Mouse (Mus musculus) yolk sac, embryonic 10.5 days (tissue): ENCODE data around the gene Mrpl52.

Experiments used
- DNase-seq: peaks from one replicate; pipeline ENCODE4 v3.0.0-alpha.2; 2017; ENCODE audit warnings: low spot score

The Mrpl52 gene

GRCm38 (mm10) chr14:54472671-54473070 lies 46.0 kb downstream of the Mrpl52 start:
- no peak for DNase-seq

DNA sequence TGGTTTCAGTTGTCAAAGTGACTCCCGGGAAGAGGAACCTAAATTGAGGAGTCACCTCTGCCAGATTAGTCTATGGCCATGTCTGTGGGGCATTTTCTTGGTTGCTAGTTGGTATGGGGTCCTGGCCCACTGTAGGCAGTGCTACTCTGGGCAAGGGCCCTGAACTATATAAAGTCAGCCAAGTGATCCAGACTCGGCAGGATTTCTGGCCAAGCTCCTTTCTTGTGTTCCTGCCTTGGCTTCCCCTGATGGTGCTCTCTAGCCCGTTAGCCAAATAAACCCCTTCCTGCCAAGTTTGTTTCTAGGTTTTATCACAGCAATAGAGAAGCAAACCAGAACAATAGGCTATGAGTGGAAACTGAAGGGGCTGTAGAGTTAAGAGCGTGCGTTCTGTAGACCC lies 48.0 kb downstream of the Mrpl52 start:
- DNase-seq: no peak

DNA sequence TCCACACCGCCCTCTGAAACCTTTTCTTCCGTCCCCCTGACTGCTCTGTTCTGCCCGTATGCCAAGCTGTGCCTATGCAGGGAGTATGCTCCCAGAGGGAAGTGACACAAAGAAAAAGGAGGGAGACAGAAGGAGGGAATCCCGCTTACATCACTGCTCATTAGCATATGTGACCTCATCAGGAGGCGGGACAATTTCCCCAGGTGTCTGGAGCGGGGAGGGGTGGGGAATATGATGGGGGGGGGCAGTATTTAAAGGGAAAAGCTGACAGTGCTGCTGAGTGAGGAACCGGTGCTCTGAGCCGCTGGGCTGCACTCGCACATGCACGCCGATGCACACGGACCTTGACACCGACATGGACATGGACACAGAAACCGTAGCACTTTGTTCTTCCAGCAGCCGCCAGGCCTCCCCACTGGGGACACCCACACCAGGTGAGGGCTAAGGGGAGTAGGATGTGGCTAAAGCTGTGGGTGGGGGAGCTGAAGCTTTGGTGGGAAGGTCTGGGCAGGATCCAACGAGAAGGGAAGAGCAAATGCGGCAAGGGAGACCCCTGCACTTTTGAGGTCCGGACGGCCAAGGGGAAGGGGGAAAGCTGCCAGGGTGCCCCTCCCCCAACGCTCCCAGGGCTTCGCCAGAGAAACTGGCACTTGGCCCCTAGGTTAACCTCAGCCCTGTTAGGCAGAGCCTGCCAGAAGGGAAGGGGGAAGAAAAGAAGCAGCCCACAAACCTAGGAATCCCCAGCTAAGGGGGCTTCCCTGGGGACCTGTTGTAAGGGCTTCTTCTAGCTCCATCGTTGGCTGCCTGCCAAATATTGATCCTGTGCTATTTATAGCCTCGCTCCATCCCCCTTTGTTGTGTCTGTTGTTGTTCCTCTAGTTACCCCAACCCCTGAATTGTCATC lies 49.5 kb downstream of the Mrpl52 start, which contains the start of gene Rem2:
Gene Rem2 (plus strand): TSS at position 160 of the 904 bp plus-strand sequence.
- peak; percentile 69 for DNase-seq

- DNase-seq: no peak
These were observed 50.6 kb downstream of the Mrpl52 start for GRCm38 (mm10) chr14:54477172-54477909.
